ENCODE assay signal across 13 mouse cellular contexts in genomic region chr7:112321798-112322794, GRCm38 (mm10).
DNase-seq lines count a peak whose midpoint lies in the region; ATAC-seq lines count a peak whose summit lies in the region.
"Had no signal": no experiment of that assay in that cellular context is flagged by ENCODE, and none has a peak within 500 bp of the region (broad histone marks: within the 10 kb centered on the region; RNA-seq: fewer than 3 reads in every experiment).

No protein-coding gene starts in this region.

- peaks cover 93% of the 10 kb centered on the region for H3K36me3 ChIP-seq in heart, embryonic 10.5 days
- H3K36me3 ChIP-seq: G1E; limb, embryonic 15.5 days had no signal

- H3K4me1 ChIP-seq in heart, embryonic 10.5 days: peaks cover 23% of the 10 kb centered on the region

- no peak overlapping the region for H3K4me3 ChIP-seq in heart, embryonic 10.5 days
- H3K4me3 ChIP-seq: kidney, embryonic 15.5 days; limb, embryonic 15.5 days had no signal

- 0 out of 2 replicates have a peak overlapping the region, but pooled peaks have one; percentile 57 for H3K27ac ChIP-seq in heart, embryonic 10.5 days
- H3K27ac ChIP-seq: kidney, embryonic 15.5 days; limb, embryonic 15.5 days had no signal

- H3K27me3 ChIP-seq in heart, embryonic 10.5 days (ENCODE audit: insufficient read depth, poor library complexity, severe bottlenecking): no peaks in the 10 kb centered on the region
- H3K27me3 ChIP-seq: kidney, embryonic 15.5 days had no signal

- DNase-seq in heart, embryonic 10.5 days (ENCODE audit: low spot score): no peak
- DNase-seq in heart, adult 11 months: no peak
- peak; percentile 29 to 32 for DNase-seq in spleen, postnatal 36 days (ENCODE audit: low spot score in 2 of 2)
- no peak for DNase-seq in spleen, postnatal 4 days (ENCODE audit: low spot score in 2 of 2)
- DNase-seq in thymus, postnatal 4 days: peak; percentile 46
- no peak for DNase-seq in c-Kit-positive CD71-positive TER-119-positive erythroid progenitor cells, embryonic 14.5 days (ENCODE audit: low spot score)
- no peak for DNase-seq in left cerebral cortex, adult 8-10 months (ENCODE audit: low spot score in 2 of 2)
- DNase-seq: adrenal gland, postnatal 36 days; heart, postnatal 4 days had no signal

- H3K9me3 ChIP-seq in heart, embryonic 10.5 days: no peaks in the 10 kb centered on the region
- H3K9me3 ChIP-seq: kidney, embryonic 15.5 days; limb, embryonic 15.5 days had no signal

- ATAC-seq in monocyte, adult 5-6 weeks (replicated peaks; ENCODE audit: insufficient number of reproducible peaks, low FRiP score, low TSS enrichment, poor library complexity, severe bottlenecking): peak; percentile 68; the same call in 1 of the 2 replicates

- WGBS in heart, embryonic 10.5 days: 87% methylated on average over 9 of the region's 9 CpGs

Comparison
In these comparisons a context has a peak if more than half of its experiments do, and no peak if none do; other contexts are left out.
1. DNase-seq: peak in spleen, postnatal 36 days (2 of 2) and thymus, postnatal 4 days (single experiment); none in heart, embryonic 10.5 days (single experiment), heart, adult 11 months (single experiment), spleen, postnatal 4 days (0 of 2), c-Kit-positive CD71-positive TER-119-positive erythroid progenitor cells, embryonic 14.5 days (single experiment) and left cerebral cortex, adult 8-10 months (0 of 2).